Mouse (Mus musculus): ENCODE data around the gene Prf1. TPM values are rescaled to one million over a fixed set of nuclear protein-coding genes. Genes with fewer than 3 reads are reported as not detected.

The Prf1 gene
- polyA plus RNA-seq, 1 experiment from 2014 or later: not detected

DNA sequence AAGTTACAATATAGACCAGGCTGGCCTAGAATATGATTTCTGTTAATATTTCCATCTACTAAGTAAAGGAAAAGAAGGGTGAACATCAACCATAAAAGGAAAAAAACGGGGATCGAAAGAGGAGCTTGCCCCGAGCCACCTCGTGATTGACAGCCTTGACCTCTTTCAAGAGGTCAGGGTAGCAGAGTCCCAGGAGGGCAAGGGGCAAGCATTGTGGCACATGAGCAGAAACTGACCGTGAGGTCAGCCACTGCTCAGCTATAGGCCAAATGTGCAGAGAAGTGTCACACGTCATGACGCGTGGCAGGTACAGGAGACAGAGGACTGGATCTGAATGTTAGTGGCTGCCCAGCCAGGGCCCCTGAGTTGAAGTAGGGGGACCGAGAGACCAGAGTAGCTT is 42.6 kb downstream of the Prf1 start:
- Histone ChIP-seq H3K9me3 (no peaks in the 10 kb centered on the region), H3K36me3 (peaks cover 10% of the 10 kb centered on the region; the same call in 1 of the 2 replicates), H3K9ac (no peak overlapping the region), H3K27me3 (no peaks in the 10 kb centered on the region), H3K4me2 (no peak overlapping the region), H3K4me1 (peaks cover 7% of the 10 kb centered on the region; the same call in 1 of the 2 replicates), H3K27ac (no peak overlapping the region), H3K4me3 (no peak overlapping the region)
- 48% methylated on average over 9 of the region's 9 CpGs for WGBS
- ATAC-seq (ENCODE audit: insufficient number of reproducible peaks, insufficient read depth, low FRiP score, low TSS enrichment, low read depth): no peak

DNA sequence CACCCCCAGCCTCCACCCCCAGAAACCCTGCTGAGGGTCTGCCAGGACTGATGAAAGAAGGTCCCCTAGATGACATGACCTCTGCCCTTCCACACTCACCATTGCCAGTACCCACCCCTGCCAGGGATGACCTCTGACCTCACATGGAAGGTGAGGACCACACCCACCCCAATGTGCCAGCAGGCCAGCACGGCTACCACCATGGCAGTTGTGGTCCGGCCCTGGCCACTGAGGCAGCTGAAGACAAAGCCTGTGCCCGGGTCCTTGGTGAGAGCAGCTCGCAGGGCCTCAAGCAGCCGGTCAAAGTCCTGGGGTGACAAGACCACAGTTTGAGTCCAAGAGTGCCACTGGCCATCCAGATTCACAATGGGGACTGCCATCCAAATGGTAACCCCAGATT is 43.4 kb downstream of the Prf1 start:
- Histone ChIP-seq H3K4me3 (no peak overlapping the region), H3K9ac (no peak overlapping the region), H3K9me3 (no peaks in the 10 kb centered on the region), H3K4me2 (no peak overlapping the region), H3K4me1 (peaks cover 7% of the 10 kb centered on the region; the same call in 1 of the 2 replicates), H3K36me3 (peaks cover 10% of the 10 kb centered on the region; the same call in 1 of the 2 replicates), H3K27me3 (no peaks in the 10 kb centered on the region), H3K27ac (no peak overlapping the region)
- no peak for ATAC-seq (ENCODE audit: insufficient number of reproducible peaks, insufficient read depth, low FRiP score, low TSS enrichment, low read depth)
- 92% methylated on average over 5 of the region's 5 CpGs for WGBS

DNA sequence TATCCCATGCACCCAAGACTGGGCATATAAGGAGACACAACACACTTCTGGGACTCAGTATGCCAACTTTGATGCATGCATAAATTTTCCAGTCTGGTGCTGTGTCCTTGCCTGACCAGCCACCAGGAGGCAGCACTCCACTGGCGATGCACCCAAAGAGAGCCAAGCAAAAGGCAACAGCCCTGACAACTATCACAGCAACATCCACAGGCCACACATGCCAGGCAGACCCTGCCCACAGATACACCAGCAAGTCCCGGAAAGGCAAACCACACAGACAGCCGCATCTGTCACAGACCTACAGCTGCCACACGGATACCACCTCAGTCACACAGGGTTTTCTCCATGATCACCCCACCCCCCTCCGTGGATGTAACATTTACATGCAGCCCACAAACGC is 43.9 kb downstream of the Prf1 start:
- H3K4me2 ChIP-seq: no peak overlapping the region
- H3K27ac ChIP-seq: no peak overlapping the region
- peaks cover 12% of the 10 kb centered on the region; the same call in 1 of the 2 replicates for H3K36me3 ChIP-seq
- H3K9ac ChIP-seq: no peak overlapping the region
- no peak for ATAC-seq (ENCODE audit: insufficient number of reproducible peaks, insufficient read depth, low FRiP score, low TSS enrichment, low read depth)
- 58% methylated on average over 6 of the region's 6 CpGs for WGBS
- H3K27me3 ChIP-seq: no peaks in the 10 kb centered on the region
- H3K4me1 ChIP-seq: peaks cover 7% of the 10 kb centered on the region; the same call in 1 of the 2 replicates
- no peak overlapping the region for H3K4me3 ChIP-seq
- H3K9me3 ChIP-seq: no peaks in the 10 kb centered on the region

DNA sequence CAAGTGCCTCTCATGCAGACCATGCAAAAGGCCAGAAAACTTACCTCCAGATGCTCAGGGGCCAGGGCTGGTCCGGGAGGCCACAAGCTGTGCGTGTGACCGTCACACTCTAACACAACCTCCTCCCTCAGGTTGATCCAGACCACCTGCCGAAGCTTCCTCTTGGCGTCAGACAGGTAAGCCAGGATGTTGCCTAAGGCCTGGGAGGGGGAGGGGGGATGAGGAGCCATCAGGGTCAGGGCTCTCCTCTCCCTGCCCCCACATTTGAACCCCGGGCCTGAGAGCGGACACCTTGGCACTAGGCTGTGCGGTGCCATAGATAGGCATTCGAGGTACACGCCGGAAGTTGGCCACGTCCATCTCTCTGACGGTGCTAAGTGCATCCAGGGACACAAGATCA is 45.1 kb downstream of the Prf1 start:
- H3K4me2 ChIP-seq: no peak overlapping the region
- 89% methylated on average over 13 of the region's 13 CpGs for WGBS
- ATAC-seq (ENCODE audit: insufficient number of reproducible peaks, insufficient read depth, low FRiP score, low TSS enrichment, low read depth): no peak

DNA sequence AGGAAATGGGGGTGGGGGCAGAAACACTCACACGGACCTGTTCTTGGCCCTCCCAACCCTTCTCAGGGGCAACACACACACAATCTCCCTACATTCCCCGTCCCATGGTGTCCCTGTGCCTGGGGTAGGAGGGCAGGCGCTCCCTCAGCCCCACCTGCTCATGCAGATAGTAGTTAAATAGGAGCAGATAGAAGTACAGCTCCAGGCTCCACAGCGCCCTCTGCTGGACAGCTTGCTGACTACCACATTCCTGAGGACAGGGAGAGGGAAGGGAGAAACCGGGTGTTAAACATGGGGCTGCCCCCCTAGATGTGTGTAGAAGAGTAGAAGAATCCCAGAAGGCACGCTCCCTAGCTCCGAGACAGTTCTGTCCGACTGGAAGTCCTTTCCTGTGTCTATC is 46.3 kb downstream of the Prf1 start:
- Histone ChIP-seq H3K36me3 (peaks cover 31% of the 10 kb centered on the region), H3K4me1 (peaks cover 7% of the 10 kb centered on the region; the same call in 1 of the 2 replicates), H3K27me3 (no peaks in the 10 kb centered on the region), H3K4me3 (no peak overlapping the region), H3K9ac (no peak overlapping the region), H3K4me2 (no peak overlapping the region), H3K27ac (no peak overlapping the region), H3K9me3 (no peaks in the 10 kb centered on the region)
- 58% methylated on average over 8 of the region's 8 CpGs for WGBS
- ATAC-seq (ENCODE audit: insufficient number of reproducible peaks, insufficient read depth, low FRiP score, low TSS enrichment, low read depth): no peak

More for the DNA sequence above, 45.1 kb downstream of the Prf1 start:
- Histone ChIP-seq H3K36me3 (peaks cover 21% of the 10 kb centered on the region), H3K4me1 (peaks cover 7% of the 10 kb centered on the region; the same call in 1 of the 2 replicates), H3K4me3 (no peak overlapping the region), H3K9me3 (no peaks in the 10 kb centered on the region), H3K27ac (no peak overlapping the region), H3K9ac (no peak overlapping the region), H3K27me3 (no peaks in the 10 kb centered on the region)

DNA sequence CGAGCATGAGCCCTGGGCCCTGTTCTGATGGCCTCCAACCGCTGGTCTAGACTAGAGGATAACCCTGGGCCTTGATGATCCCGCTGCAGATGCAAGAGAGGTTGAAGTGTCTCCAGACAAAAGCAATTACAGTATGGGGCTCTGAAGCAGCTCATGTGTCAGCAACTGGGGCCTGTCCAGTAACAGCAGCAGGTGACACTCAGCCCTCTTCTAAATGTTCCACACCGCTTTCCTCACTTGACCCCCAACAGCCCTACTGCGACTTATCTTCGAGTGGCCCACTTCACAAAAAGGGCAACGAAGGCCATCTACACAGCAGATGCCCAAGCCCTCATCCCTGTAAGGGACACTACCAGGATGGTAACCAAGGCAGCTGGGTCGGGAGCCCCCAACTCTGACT is 47.5 kb downstream of the Prf1 start:
- no peak for ATAC-seq (ENCODE audit: insufficient number of reproducible peaks, insufficient read depth, low FRiP score, low TSS enrichment, low read depth)
- no peaks in the 10 kb centered on the region for H3K27me3 ChIP-seq
- H3K4me3 ChIP-seq: no peak overlapping the region
- H3K4me2 ChIP-seq: no peak overlapping the region
- H3K27ac ChIP-seq: no peak overlapping the region
- H3K9me3 ChIP-seq: no peaks in the 10 kb centered on the region
- no peak overlapping the region for H3K9ac ChIP-seq
- peaks cover 7% of the 10 kb centered on the region; the same call in 1 of the 2 replicates for H3K4me1 ChIP-seq
- H3K36me3 ChIP-seq: peaks cover 43% of the 10 kb centered on the region
- 86% methylated on average over 8 of the region's 8 CpGs for WGBS

DNA sequence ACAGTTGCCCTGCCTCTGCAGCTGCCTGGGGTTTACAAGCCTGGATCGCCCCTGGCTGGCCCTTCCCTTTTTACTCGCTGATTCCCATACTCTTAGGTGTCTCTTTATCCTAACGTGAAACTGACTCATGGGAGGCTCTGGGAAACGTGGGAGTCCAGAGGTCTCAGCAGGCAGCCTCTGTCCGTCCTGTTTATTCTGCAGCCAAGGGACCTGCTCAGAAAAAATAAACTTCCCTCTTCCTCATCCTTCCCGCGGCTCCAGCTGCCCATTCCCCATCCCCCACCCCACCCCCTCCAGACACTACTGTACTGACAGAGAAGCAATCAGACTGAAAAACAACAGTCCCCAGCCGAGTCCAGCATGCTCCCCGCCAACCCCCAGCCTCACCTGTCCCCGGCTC is 48.7 kb downstream of the Prf1 start:
- Histone ChIP-seq H3K4me3 (no peak overlapping the region), H3K27ac (peak overlapping the region; percentile 11; the same call in 1 of the 2 replicates), H3K36me3 (peaks cover 55% of the 10 kb centered on the region)

DNA sequence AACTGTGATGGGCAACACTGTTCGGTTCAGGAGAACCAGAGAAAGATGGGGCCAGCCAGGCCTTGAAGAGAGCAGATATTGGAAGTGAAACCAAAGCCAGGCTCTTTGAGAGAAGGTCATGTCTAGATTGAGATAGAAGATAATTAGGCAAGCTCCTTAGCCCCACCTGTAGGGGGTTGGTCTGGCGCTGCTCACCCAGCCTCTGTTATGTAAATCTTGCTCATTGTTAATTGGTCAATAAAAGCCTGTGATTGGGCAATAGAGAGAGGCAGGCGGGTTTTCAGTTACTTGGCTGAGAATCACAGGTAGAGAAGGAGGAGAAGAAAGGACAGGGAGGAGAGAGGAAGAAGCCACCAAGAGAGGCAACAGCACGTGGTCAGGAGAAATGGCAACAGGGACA is 53.6 kb downstream of the Prf1 start:
- Histone ChIP-seq H3K27ac (no peak overlapping the region), H3K4me1 (no peaks in the 10 kb centered on the region), H3K9ac (no peak overlapping the region), H3K4me3 (no peak overlapping the region), H3K4me2 (no peak overlapping the region), H3K9me3 (no peaks in the 10 kb centered on the region), H3K36me3 (peaks cover 74% of the 10 kb centered on the region), H3K27me3 (no peaks in the 10 kb centered on the region)
- 74% methylated on average over 4 of the region's 4 CpGs for WGBS
- no peak for ATAC-seq (ENCODE audit: insufficient number of reproducible peaks, insufficient read depth, low FRiP score, low TSS enrichment, low read depth)

More for the DNA sequence above, 48.7 kb downstream of the Prf1 start:
- no peak for ATAC-seq (ENCODE audit: insufficient number of reproducible peaks, insufficient read depth, low FRiP score, low TSS enrichment, low read depth)
- Histone ChIP-seq H3K27me3 (no peaks in the 10 kb centered on the region), H3K9ac (no peak overlapping the region), H3K9me3 (no peaks in the 10 kb centered on the region), H3K4me1 (peaks cover 7% of the 10 kb centered on the region; the same call in 1 of the 2 replicates), H3K4me2 (no peak overlapping the region)
- WGBS: 25% methylated on average over 10 of the region's 10 CpGs

Other genes starting within 250 kb of the Prf1 start
- 12.9 and 13.7 TPM in 2 replicates for gene Pcbd1, start 208.5 kb upstream of the Prf1 start, polyA plus RNA-seq (2015; fragmentation: Nextera tagmentation; extraction: Ambion mirVana)
- 71.9 and 75.9 TPM in 2 replicates for gene Sgpl1, start 150.1 kb upstream of the Prf1 start, polyA plus RNA-seq (2015; fragmentation: Nextera tagmentation; extraction: Ambion mirVana)
- not detected in 2 replicates for gene Tbata, start 125.9 kb upstream of the Prf1 start, polyA plus RNA-seq (2015; fragmentation: Nextera tagmentation; extraction: Ambion mirVana)
- gene Adamts14, start 24.4 kb upstream of the Prf1 start, polyA plus RNA-seq (2015; fragmentation: Nextera tagmentation; extraction: Ambion mirVana): 2.2 and 2.9 TPM in 2 replicates
- 22.4 and 22.5 TPM in 2 replicates for gene Pald1, start 85.7 kb downstream of the Prf1 start, polyA plus RNA-seq (2015; fragmentation: Nextera tagmentation; extraction: Ambion mirVana)
- 0.15 and 0.25 TPM in 2 replicates for gene Nodal, start 120.1 kb downstream of the Prf1 start, polyA plus RNA-seq (2015; fragmentation: Nextera tagmentation; extraction: Ambion mirVana)
- gene Eif4ebp2, start 154.8 kb downstream of the Prf1 start, polyA plus RNA-seq (2015; fragmentation: Nextera tagmentation; extraction: Ambion mirVana): 63.3 and 67.6 TPM in 2 replicates
- 10.2 and 12.4 TPM in 2 replicates for gene Lrrc20, start 178.0 kb downstream of the Prf1 start, polyA plus RNA-seq (2015; fragmentation: Nextera tagmentation; extraction: Ambion mirVana)